ENCODE assay signal across 7 mouse cellular contexts in the genomic region with DNA sequence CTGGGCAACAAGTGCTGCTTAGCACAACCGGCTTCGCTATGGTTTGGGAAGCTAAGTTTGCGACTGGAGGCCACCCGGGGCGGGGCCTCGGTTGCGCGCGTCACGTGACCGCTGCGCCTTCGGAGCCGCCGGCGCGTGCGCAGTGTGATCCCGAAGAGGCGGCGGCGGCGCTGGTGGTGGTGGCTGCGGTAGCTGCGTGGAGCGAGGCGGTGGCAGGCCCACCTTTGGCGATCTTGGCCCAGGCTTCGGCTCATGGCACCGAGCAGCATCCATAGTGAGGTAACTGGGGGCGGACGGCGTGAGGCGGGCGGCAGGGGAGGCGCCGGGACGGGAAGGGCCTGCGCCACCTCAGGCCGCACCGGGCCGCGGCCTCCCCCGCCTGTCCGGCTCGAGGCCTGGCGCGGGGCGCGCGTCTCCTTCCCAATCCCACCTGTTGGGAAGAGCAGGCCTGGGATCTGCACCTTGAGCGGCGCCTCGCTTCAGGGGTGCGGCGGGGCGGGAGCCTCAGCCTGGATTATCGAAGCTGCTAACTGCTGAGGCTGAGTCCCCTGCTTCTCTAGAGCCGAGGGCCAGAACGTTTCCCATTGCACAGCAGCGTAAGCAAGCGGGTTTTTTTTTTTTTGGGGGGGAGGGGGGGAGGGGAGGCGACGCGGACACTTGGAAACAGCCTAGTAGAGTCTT. TPM values are rescaled to one million over a fixed set of nuclear protein-coding genes. Genes with fewer than 3 reads are reported as not detected.
DNase-seq lines count a peak whose midpoint lies in the region; ATAC-seq and TF ChIP-seq lines count a peak whose summit lies in the region.

A gene (plus strand): TSS at position 144 of the 681 bp plus-strand sequence.

- peak within 1 kb of the TSS; percentile 60 for H3K4me2 ChIP-seq in embryonic facial prominence, embryonic 12.5 days (replicated peaks)
- peak within 1 kb of the TSS; percentile 67 for H3K4me2 ChIP-seq in limb, embryonic 12.5 days
- peak within 1 kb of the TSS; percentile 55 for H3K4me2 ChIP-seq in midbrain, embryonic 15.5 days

- no peak for TF ChIP-seq CTCF in kidney, adult 2 months (conservative IDR thresholded peaks at IDR 0.05; ENCODE audit: insufficient read depth, insufficient read length, low read depth, low read length)
- TF ChIP-seq CTCF in spleen, adult 2 months (IDR thresholded peaks at IDR 0.05; ENCODE audit: extremely low read depth, insufficient read depth, insufficient read length, insufficient replicate concordance), result no peak

- peak within 1 kb of the TSS; percentile 93 for H3K4me3 ChIP-seq in embryonic facial prominence, embryonic 12.5 days
- H3K4me3 ChIP-seq in kidney, adult 2 months (ENCODE audit: insufficient read depth, low read depth, low read length), result peak within 1 kb of the TSS; percentile 100
- peak within 1 kb of the TSS; percentile 88 for H3K4me3 ChIP-seq in limb, embryonic 12.5 days (replicated peaks)
- H3K4me3 ChIP-seq in midbrain, embryonic 15.5 days, result peak within 1 kb of the TSS; percentile 88
- H3K4me3 ChIP-seq in spleen, adult 2 months (ENCODE audit: extremely low read depth, insufficient read depth, insufficient read length), result peak within 1 kb of the TSS; percentile 77

- H3K9me3 ChIP-seq in embryonic facial prominence, embryonic 12.5 days, result no peaks in the 10 kb centered on the region
- H3K9me3 ChIP-seq in limb, embryonic 12.5 days, result no peaks in the 10 kb centered on the region
- H3K9me3 ChIP-seq in midbrain, embryonic 15.5 days, result no peaks in the 10 kb centered on the region

- ATAC-seq in embryonic facial prominence, embryonic 12.5 days (ENCODE audit: insufficient number of reproducible peaks, insufficient read depth, low FRiP score, low TSS enrichment), result peak; percentile 92
- peak; percentile 83 for ATAC-seq in limb, embryonic 12.5 days (ENCODE audit: insufficient number of reproducible peaks, insufficient read depth, low FRiP score, low TSS enrichment, low read depth)
- ATAC-seq in midbrain, embryonic 15.5 days (replicated peaks), result peak; percentile 95

- no peaks in the 10 kb centered on the region for H3K36me3 ChIP-seq in embryonic facial prominence, embryonic 12.5 days
- no peaks in the 10 kb centered on the region for H3K36me3 ChIP-seq in kidney, adult 2 months (ENCODE audit: control insufficient read depth, insufficient read depth, low read length)
- H3K36me3 ChIP-seq in limb, embryonic 12.5 days, result no peaks in the 10 kb centered on the region
- no peaks in the 10 kb centered on the region for H3K36me3 ChIP-seq in midbrain, embryonic 15.5 days (replicated peaks)
- no peaks in the 10 kb centered on the region for H3K36me3 ChIP-seq in spleen, adult 2 months (ENCODE audit: control insufficient read depth, insufficient read depth, low read length)

- peak; percentile 94 for DNase-seq in adrenal gland, postnatal 25 days
- DNase-seq in heart, adult 18-20 months, result peak; percentile 92 to 94
- DNase-seq in kidney, adult 2 months, result peak; percentile 95
- peak; percentile 76 to 90 for DNase-seq in spleen, adult 2 months (ENCODE audit: low read depth in 1 of 2, low spot score in 2 of 2)

- H3K27ac ChIP-seq in embryonic facial prominence, embryonic 12.5 days, result peak within 1 kb of the TSS; percentile 91
- peak within 1 kb of the TSS; percentile 99 for H3K27ac ChIP-seq in kidney, adult 2 months (ENCODE audit: insufficient read depth, low read depth, low read length)
- H3K27ac ChIP-seq in limb, embryonic 12.5 days, result peak within 1 kb of the TSS; percentile 93
- peak within 1 kb of the TSS; percentile 79 for H3K27ac ChIP-seq in midbrain, embryonic 15.5 days
- H3K27ac ChIP-seq in spleen, adult 2 months (ENCODE audit: insufficient read depth, low read length), result peak within 1 kb of the TSS; percentile 74

- H3K4me1 ChIP-seq in embryonic facial prominence, embryonic 12.5 days, result peaks cover 14% of the 10 kb centered on the region; the same call in 1 of the 2 replicates
- peaks cover 2% of the 10 kb centered on the region; the same call in 1 of the 2 replicates for H3K4me1 ChIP-seq in kidney, adult 2 months (ENCODE audit: control insufficient read depth, insufficient read depth, low read length)
- peaks cover 13% of the 10 kb centered on the region for H3K4me1 ChIP-seq in limb, embryonic 12.5 days (replicated peaks)
- H3K4me1 ChIP-seq in midbrain, embryonic 15.5 days, result peaks cover 19% of the 10 kb centered on the region
- peaks cover 5% of the 10 kb centered on the region for H3K4me1 ChIP-seq in spleen, adult 2 months (ENCODE audit: control insufficient read depth, insufficient read depth, insufficient read length)

- H3K27me3 ChIP-seq in embryonic facial prominence, embryonic 12.5 days, result no peaks in the 10 kb centered on the region
- H3K27me3 ChIP-seq in kidney, adult 2 months (replicated peaks; ENCODE audit: control insufficient read depth, insufficient read depth, low read length), result no peaks in the 10 kb centered on the region
- H3K27me3 ChIP-seq in limb, embryonic 12.5 days, result no peaks in the 10 kb centered on the region
- no peaks in the 10 kb centered on the region for H3K27me3 ChIP-seq in midbrain, embryonic 15.5 days (replicated peaks)
- no peaks in the 10 kb centered on the region for H3K27me3 ChIP-seq in spleen, adult 2 months (ENCODE audit: control insufficient read depth, insufficient read depth, low read length)

- WGBS in embryonic facial prominence, embryonic 12.5 days, result under 1% methylated on average over 63 of the region's 65 CpGs
- WGBS in kidney, adult 2 months, result under 1% methylated on average over 65 of the region's 65 CpGs
- under 1% methylated on average over 65 of the region's 65 CpGs for WGBS in limb, embryonic 12.5 days
- under 1% methylated on average over 64 of the region's 65 CpGs for WGBS in midbrain, embryonic 15.5 days
- under 1% methylated on average over 61 of the region's 65 CpGs for WGBS in spleen, adult 2 months

- peak within 1 kb of the TSS; percentile 90 for H3K9ac ChIP-seq in embryonic facial prominence, embryonic 12.5 days
- H3K9ac ChIP-seq in limb, embryonic 12.5 days (replicated peaks), result peak within 1 kb of the TSS; percentile 94
- H3K9ac ChIP-seq in midbrain, embryonic 15.5 days, result peak within 1 kb of the TSS; percentile 77

- TF ChIP-seq POLR2A in kidney, adult 2 months (IDR thresholded peaks at IDR 0.05; ENCODE audit: low read depth, low read length), result peak; percentile 62
- peak; percentile 79 for TF ChIP-seq POLR2A in spleen, adult 2 months (IDR thresholded peaks at IDR 0.05; ENCODE audit: low read depth, low read length)

RNA-seq across cellular contexts. Expression of the gene that starts here (rescaled TPM):
- total RNA-seq in adrenal gland, postnatal 25 days (2021), result 48.9 and 49.2 TPM in 2 replicates
- 77.0 and 84.7 TPM in 2 replicates for polyA plus RNA-seq in embryonic facial prominence, embryonic 12.5 days (2016; fragmentation: Nextera tagmentation; extraction: Ambion mirVana)
- 10 to 100 TPM; 12.2 TPM for total RNA-seq in heart, adult 18-20 months (2021)
- 6.3 and 6.7 TPM in 2 replicates for polyA plus RNA-seq in kidney, adult 2 months (2012; rRNA removed)
- 81.1 and 81.9 TPM in 2 replicates for polyA plus RNA-seq in limb, embryonic 12.5 days (2016; fragmentation: Nextera tagmentation; extraction: Ambion mirVana)
- polyA plus RNA-seq in midbrain, embryonic 15.5 days (2015; fragmentation: Nextera tagmentation; extraction: Ambion mirVana), result 49.8 and 52.2 TPM in 2 replicates
- 8.3 and 9.1 TPM in 2 replicates for polyA plus RNA-seq in spleen, adult 2 months (2012; rRNA removed)

Comparison
In these comparisons a context has a peak if more than half of its experiments do, and no peak if none do; other contexts are left out.
1. Peak in every context shown above with its lines: DNase-seq, ATAC-seq, H3K4me3 ChIP-seq and H3K27ac ChIP-seq.